Mouse (Mus musculus) liver (tissue): ENCODE measurements around the gene Ctnna3.
"Not testable (repeated sequence)": the region's sequence is repeated elsewhere in the genome, so short reads cannot be mapped to it uniquely, and the experiment has no call there.

Source experiments
- DNase-seq: peaks from one replicate; pipeline ENCODE4 v3.0.0-alpha.2; 2020; ENCODE audit warnings: mixed read lengths

Gene Ctnna3

GRCm38 (mm10) chr10:64243421-64243820 is 813.5 kb downstream of the Ctnna3 start:
- no peak for DNase-seq

- DNase-seq, result no peak
These were observed 838.3 kb downstream of the Ctnna3 start for GRCm38 (mm10) chr10:64268156-64268555.

GRCm38 (mm10) chr10:64275143-64275542 is 845.2 kb downstream of the Ctnna3 start:
- no peak for DNase-seq

GRCm38 (mm10) chr10:64278836-64279235 is 848.9 kb downstream of the Ctnna3 start:
- no peak for DNase-seq

GRCm38 (mm10) chr10:64305802-64306201 is 875.9 kb downstream of the Ctnna3 start:
- no peak for DNase-seq

GRCm38 (mm10) chr10:64311622-64312292 is 881.9 kb downstream of the Ctnna3 start:
- no peak for DNase-seq

GRCm38 (mm10) chr10:64320332-64320731 is 890.4 kb downstream of the Ctnna3 start:
- no peak for DNase-seq

GRCm38 (mm10) chr10:64342702-64343379 is 912.9 kb downstream of the Ctnna3 start:
- no peak for DNase-seq

- DNase-seq, result no peak
These were observed 943.4 kb downstream of the Ctnna3 start for GRCm38 (mm10) chr10:64373288-64373687.

GRCm38 (mm10) chr10:64377751-64378150 is 947.9 kb downstream of the Ctnna3 start:
- DNase-seq, result no peak

- DNase-seq, result no peak
These were observed 966.7 kb downstream of the Ctnna3 start for GRCm38 (mm10) chr10:64396579-64396978.

- not testable (repeated sequence) for DNase-seq
These were observed 988.5 kb downstream of the Ctnna3 start for GRCm38 (mm10) chr10:64418396-64418795.

- DNase-seq, result no peak
These were observed 1008.8 kb downstream of the Ctnna3 start for GRCm38 (mm10) chr10:64438736-64439135.

GRCm38 (mm10) chr10:64448624-64449023 is 1018.7 kb downstream of the Ctnna3 start:
- DNase-seq, result no peak

- no peak for DNase-seq
These were observed 1053.4 kb downstream of the Ctnna3 start for GRCm38 (mm10) chr10:64483281-64483680.

GRCm38 (mm10) chr10:64489471-64489870 is 1059.6 kb downstream of the Ctnna3 start:
- DNase-seq, result no peak

GRCm38 (mm10) chr10:64543647-64544046 is 1113.7 kb downstream of the Ctnna3 start:
- DNase-seq, result no peak

GRCm38 (mm10) chr10:64544389-64544788 is 1114.5 kb downstream of the Ctnna3 start:
- DNase-seq, result no peak

- no peak for DNase-seq
These were observed 1141.4 kb downstream of the Ctnna3 start for GRCm38 (mm10) chr10:64571311-64571710.

- DNase-seq, result no peak
These were observed 1158.2 kb downstream of the Ctnna3 start for GRCm38 (mm10) chr10:64588116-64588515.

GRCm38 (mm10) chr10:64636760-64637159 is 1206.9 kb downstream of the Ctnna3 start:
- no peak for DNase-seq

GRCm38 (mm10) chr10:64639061-64639460 is 1209.2 kb downstream of the Ctnna3 start:
- DNase-seq, result no peak

- no peak for DNase-seq
These were observed 1211.2 kb downstream of the Ctnna3 start for GRCm38 (mm10) chr10:64641093-64641492.

- no peak for DNase-seq
These were observed 1211.7 kb downstream of the Ctnna3 start for GRCm38 (mm10) chr10:64641576-64641975.

GRCm38 (mm10) chr10:64643976-64644375 is 1214.1 kb downstream of the Ctnna3 start:
- no peak for DNase-seq
